Mouse (Mus musculus) ES-Bruce4 (cell line): ENCODE results near the gene Pde4d. TPM values are rescaled to one million over a fixed set of nuclear protein-coding genes. Genes with fewer than 3 reads are reported as not detected.

Experiments
- H3K27ac ChIP-seq: 2 replicates; pipeline ENCODE4 v1.5.1; 2012; ENCODE audit warnings: low read length, inconsistent platforms; ENCODE audit not compliant: insufficient read depth
- H3K27me3 ChIP-seq: 2 replicates; pipeline ENCODE4 v1.6.1; 2012; ENCODE audit warnings: mild to moderate bottlenecking, low read length, inconsistent platforms; ENCODE audit not compliant: control insufficient read depth, poor library complexity, insufficient read depth, severe bottlenecking
- H3K36me3 ChIP-seq: 2 replicates; pipeline ENCODE4 v1.6.1; 2012; ENCODE audit warnings: inconsistent platforms, mild to moderate bottlenecking, low read length, moderate library complexity; ENCODE audit not compliant: control insufficient read depth, poor library complexity, insufficient read depth, severe bottlenecking
- H3K4me1 ChIP-seq: one replicate; pipeline ENCODE4 v1.8.1; 2011; ENCODE audit warnings: low read length; ENCODE audit not compliant: control insufficient read depth, insufficient read depth
- H3K4me3 ChIP-seq: 2 replicates; pipeline ENCODE4 v1.5.1; 2011; ENCODE audit warnings: low read depth, mild to moderate bottlenecking, low read length
- H3K9ac ChIP-seq: 2 replicates; pipeline ENCODE4 v1.6.1; 2012; ENCODE audit warnings: low read depth, mild to moderate bottlenecking, inconsistent platforms; ENCODE audit not compliant: poor library complexity, severe bottlenecking
- H3K9me3 ChIP-seq: replicated peaks from 2 replicates; pipeline ENCODE4 v1.6.1; 2012; ENCODE audit warnings: mild to moderate bottlenecking, low read length, inconsistent platforms; ENCODE audit not compliant: control insufficient read depth, poor library complexity, insufficient read depth, severe bottlenecking
- CTCF ChIP-seq: IDR thresholded peaks from one replicate; pipeline ENCODE4 v1.8.1; 2011; ENCODE audit warnings: low read depth, low read length
- EP300 ChIP-seq: IDR thresholded peaks from 2 replicates; pipeline ENCODE4 v1.6.1; 2011; ENCODE audit warnings: low read depth, low read length; ENCODE audit not compliant: insufficient read depth
- POLR2A ChIP-seq: IDR thresholded peaks from one replicate; pipeline ENCODE4 v1.8.1; 2011; ENCODE audit warnings: low read length; ENCODE audit not compliant: insufficient read depth
- polyA plus RNA-seq: library from polyadenylated mRNA; stranded (reverse); fragments of >200 nt; gene quantifications from 2 replicates; pipeline ENCODE4 v1.2.4, GENCODE M21; 2011; ENCODE audit warnings: low read depth; ENCODE audit not compliant: missing spikeins, insufficient read depth, insufficient read length

Pde4d gene
- polyA plus RNA-seq, 1 experiment = 5.0 TPM

DNA sequence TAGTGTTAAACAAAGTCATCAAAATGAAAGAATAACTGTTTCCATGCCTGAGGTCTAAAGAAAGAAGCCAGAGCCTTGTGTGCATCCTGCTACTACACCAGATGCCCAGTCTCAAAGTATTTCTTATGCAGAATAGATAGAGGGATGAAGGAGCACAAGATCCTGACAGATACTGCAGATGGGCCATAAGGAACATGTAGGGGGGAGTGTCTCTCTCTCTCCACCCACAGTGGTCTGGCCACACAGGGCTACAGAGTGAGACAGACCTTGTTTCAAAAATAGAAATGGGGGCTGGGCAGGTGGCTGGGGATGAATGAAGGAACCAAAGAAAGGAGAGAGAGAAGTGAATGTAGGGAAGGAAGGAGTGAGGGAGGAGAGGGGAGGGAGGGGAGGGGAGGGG, 1188.5 kb downstream of the Pde4d start:
- H3K4me1 ChIP-seq = peaks cover 3% of the 10 kb centered on the region
- TF ChIP-seq EP300 = no peak
- no peak for TF ChIP-seq CTCF
- TF ChIP-seq POLR2A = no peak
- no peaks in the 10 kb centered on the region for H3K27me3 ChIP-seq
- H3K36me3 ChIP-seq = no peaks in the 10 kb centered on the region
- H3K9ac ChIP-seq = no peak overlapping the region
- H3K27ac ChIP-seq = no peak overlapping the region
- H3K9me3 ChIP-seq = no peaks in the 10 kb centered on the region
- no peak overlapping the region for H3K4me3 ChIP-seq

DNA sequence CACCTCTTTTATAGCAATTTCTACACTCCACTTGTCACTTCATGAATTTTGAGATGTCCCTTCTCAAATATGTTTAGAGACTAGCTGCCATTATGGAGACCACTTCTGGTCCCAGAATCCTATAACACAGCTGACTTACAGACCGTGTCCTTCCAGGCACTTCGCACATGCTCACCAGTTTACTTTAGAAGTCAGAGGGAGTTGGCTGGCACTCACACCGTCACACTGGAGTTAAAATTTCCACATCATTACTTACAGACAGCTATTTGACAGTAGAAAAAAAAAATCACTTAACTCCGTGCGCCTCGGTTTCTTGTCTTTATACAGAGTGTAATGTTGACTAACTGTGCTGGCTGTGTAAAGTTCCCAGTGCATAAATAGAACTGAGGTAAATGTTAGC, 1189.5 kb downstream of the Pde4d start:
- Histone ChIP-seq H3K27me3 (no peaks in the 10 kb centered on the region), H3K36me3 (no peaks in the 10 kb centered on the region), H3K4me1 (peaks cover 3% of the 10 kb centered on the region), H3K9me3 (no peaks in the 10 kb centered on the region), H3K27ac (no peak overlapping the region), H3K4me3 (no peak overlapping the region), H3K9ac (no peak overlapping the region)
- TF ChIP-seq EP300 = no peak
- no peak for TF ChIP-seq POLR2A
- TF ChIP-seq CTCF = no peak

DNA sequence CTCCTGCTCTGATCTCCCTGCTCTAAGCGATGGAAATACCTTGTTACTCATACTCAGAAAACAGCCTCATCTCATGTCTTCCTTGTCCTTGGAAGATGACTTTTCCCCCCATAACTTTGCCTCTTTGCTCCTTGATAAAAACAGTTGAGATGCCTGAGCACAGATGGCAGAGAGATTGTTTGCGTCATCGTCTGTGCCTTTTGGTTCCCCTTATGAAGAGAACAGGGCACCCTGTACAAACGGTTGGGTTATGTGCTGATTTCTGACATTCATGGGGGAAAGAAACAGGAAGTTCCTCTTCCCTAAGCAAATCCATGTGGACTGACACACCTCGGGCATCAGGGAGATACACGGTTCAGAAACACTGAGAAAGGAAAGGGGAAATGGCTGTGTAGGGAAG, 1191.8 kb downstream of the Pde4d start:
- H3K9ac ChIP-seq = no peak overlapping the region
- H3K4me3 ChIP-seq = no peak overlapping the region
- no peaks in the 10 kb centered on the region for H3K9me3 ChIP-seq
- peak overlapping the region; percentile 8; the same call in 1 of the 2 replicates for H3K27ac ChIP-seq
- no peaks in the 10 kb centered on the region for H3K36me3 ChIP-seq
- H3K4me1 ChIP-seq = peaks cover 3% of the 10 kb centered on the region
- H3K27me3 ChIP-seq = no peaks in the 10 kb centered on the region
- TF ChIP-seq POLR2A = no peak
- no peak for TF ChIP-seq CTCF
- TF ChIP-seq EP300 = no peak

DNA sequence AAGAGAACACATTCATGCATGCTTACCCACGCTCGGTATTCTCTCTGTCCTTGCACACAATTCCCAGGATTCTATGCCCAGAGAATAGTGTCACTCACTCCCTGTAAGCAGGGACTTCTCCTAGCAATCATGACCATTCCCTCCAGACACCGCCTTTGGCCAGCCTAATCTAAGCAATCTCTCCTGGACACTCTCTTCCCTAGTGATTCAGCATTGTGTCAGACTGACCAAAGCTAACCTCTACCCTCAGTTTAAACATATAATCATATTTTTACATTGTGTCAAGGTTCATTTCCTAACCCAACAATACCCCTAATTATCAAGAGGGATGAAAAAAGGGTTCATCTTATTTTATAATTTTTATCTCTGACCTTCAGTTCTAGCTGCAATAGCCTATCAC, 1193.7 kb downstream of the Pde4d start:
- H3K36me3 ChIP-seq = no peaks in the 10 kb centered on the region
- no peaks in the 10 kb centered on the region for H3K9me3 ChIP-seq
- H3K4me1 ChIP-seq = peaks cover 3% of the 10 kb centered on the region
- H3K4me3 ChIP-seq = no peak overlapping the region
- no peak overlapping the region for H3K9ac ChIP-seq
- TF ChIP-seq POLR2A (no peak), EP300 (no peak), CTCF (no peak)
- peak overlapping the region; percentile 61; the same call in 1 of the 2 replicates for H3K27ac ChIP-seq
- H3K27me3 ChIP-seq = no peaks in the 10 kb centered on the region

DNA sequence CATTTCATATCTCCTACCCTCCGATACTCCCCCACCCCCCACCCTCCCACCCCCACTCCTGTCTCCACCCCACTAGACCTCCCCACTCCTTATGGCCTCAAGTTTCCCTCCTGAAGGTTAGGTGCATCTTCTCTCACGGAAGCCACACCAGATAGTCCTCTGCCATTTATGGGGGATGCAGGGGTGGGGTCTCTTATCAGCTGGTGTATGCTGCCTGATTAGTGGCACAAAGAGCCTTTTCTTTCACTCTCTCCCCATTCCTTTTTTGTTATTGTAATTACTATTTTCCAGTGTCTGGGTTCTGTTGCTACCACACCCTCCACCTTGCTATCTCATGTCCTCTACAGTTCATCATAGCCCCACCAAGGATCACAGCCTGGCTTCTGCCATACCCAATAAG, 1194.3 kb downstream of the Pde4d start:
- no peaks in the 10 kb centered on the region for H3K27me3 ChIP-seq
- TF ChIP-seq POLR2A = no peak
- peak; percentile 76; the same call in 1 of the 2 replicates for TF ChIP-seq EP300
- H3K9me3 ChIP-seq = no peaks in the 10 kb centered on the region
- H3K9ac ChIP-seq = no peak overlapping the region
- no peaks in the 10 kb centered on the region for H3K36me3 ChIP-seq
- peaks cover 3% of the 10 kb centered on the region for H3K4me1 ChIP-seq
- peak overlapping the region; percentile 55 for H3K27ac ChIP-seq
- no peak overlapping the region for H3K4me3 ChIP-seq

DNA sequence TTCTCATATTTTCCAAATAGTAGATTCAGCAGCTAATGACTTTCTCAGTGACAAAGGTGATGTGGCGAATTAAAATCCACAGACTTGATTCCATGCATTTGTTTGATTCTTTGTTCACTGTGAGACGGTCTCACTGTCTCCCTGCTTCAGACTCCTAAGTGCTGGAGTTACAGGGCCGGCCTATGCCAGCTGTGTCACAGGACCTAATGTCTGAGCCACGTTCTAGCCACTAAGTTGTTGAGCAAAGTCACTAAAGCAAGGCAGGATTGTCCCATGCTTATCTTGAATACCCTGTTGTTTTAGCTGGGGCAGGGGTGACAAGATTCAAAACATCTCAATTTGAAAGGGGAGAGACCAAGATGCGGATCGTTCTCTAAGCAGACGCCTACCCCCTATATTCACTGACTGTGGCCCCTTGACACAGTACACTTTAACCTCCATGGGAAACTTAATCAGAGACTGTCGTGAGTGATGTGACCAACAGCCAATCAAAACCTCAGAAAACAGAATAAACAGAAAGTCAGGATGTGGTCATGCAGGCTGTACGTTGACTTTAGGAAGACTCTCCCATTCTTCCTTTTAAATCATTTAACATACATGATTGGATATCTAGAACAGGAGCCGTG, 1195.6 kb downstream of the Pde4d start:
- TF ChIP-seq CTCF (no peak), EP300 (no peak), POLR2A (no peak)
- no peak overlapping the region for H3K4me3 ChIP-seq
- H3K27ac ChIP-seq = peak overlapping the region; percentile 12
- H3K9me3 ChIP-seq = no peaks in the 10 kb centered on the region
- peaks cover 3% of the 10 kb centered on the region for H3K4me1 ChIP-seq
- no peak overlapping the region for H3K9ac ChIP-seq
- no peaks in the 10 kb centered on the region for H3K27me3 ChIP-seq
- H3K36me3 ChIP-seq = no peaks in the 10 kb centered on the region
